Mouse (Mus musculus) CH12.LX (cell line): ENCODE measurements around the gene Il22ra1.

Source experiments
- CTCF ChIP-seq, 2 experiments: IDR thresholded peaks in 1 of 2; conservative IDR thresholded peaks in 1 of 2; 2 replicates each; pipeline ENCODE4 v1.5.1; 2011 to 2012; ENCODE audit warnings: low read depth in 2 of 2, low read length in 2 of 2, improper control_type of control experiment in 1 of 2, inconsistent platforms in 1 of 2, mild to moderate bottlenecking in 1 of 2, moderate library complexity in 1 of 2
- JUN ChIP-seq: IDR thresholded peaks from 2 replicates; pipeline ENCODE4 v1.6.1; 2011; ENCODE audit warnings: low read depth, mild to moderate bottlenecking, low read length, improper control_type of control experiment, moderate library complexity; ENCODE audit not compliant: insufficient read depth
- USF2 ChIP-seq: conservative IDR thresholded peaks from 2 replicates; pipeline ENCODE4 v1.6.1; 2011; ENCODE audit warnings: low read depth, low read length, improper control_type of control experiment

DNA sequence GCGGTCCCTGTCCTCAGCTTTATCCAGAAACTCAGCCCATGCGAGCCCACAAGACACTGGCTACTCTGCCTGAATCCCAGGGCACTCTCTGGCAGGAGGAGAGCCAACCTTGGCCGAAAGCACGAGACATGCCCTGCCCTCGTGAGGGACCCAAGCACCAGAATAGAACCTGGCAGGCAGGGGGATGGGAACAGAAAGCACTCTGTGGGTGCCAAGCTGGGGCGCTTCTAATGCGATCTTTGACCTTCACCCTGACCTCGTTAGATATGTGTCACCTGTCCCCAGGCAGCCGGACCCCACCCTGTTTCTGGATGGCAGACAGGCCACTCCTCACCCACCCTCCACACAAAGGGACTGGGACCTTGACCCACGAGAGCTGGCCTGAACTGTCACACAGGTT, 17.6 kb downstream of the Il22ra1 start:
- TF ChIP-seq CTCF (conservative IDR thresholded peaks at IDR 0.05 in 1 of 2, IDR thresholded peaks at IDR 0.05 in 1 of 2; ENCODE audit: low read depth in 2 of 2, low read length in 2 of 2) (no peak), USF2 (no peak), JUN (no peak)
